Mouse (Mus musculus): ENCODE data around the gene Uvrag.

- TF ChIP-seq POLR2A (IDR thresholded peaks at IDR 0.05; ENCODE audit: insufficient read depth, low read depth, low read length) (no peak), EP300 (IDR thresholded peaks at IDR 0.05; ENCODE audit: insufficient read depth, low read depth, low read length) (no peak), CTCF (IDR thresholded peaks at IDR 0.05) (no peak)
Observed at GRCm38 (mm10) chr7:98869070-98869469, 271.9 kb downstream of the Uvrag start.

All from heart, adult 2 months (tissue).